Mouse (Mus musculus) limb, embryonic 13.5 days (tissue): ENCODE measurements around the gene Zfp143. TPM values are rescaled to one million over a fixed set of nuclear protein-coding genes. Genes with fewer than 3 reads are reported as not detected.

Experiments
- ATAC-seq: fragments of 200-750 bp; cut with Nextera tagmentation; 2 replicates; pipeline ENCODE4 v1.8.0; 2017; ENCODE audit warnings: low read depth, moderate number of reproducible peaks, moderate TSS enrichment; ENCODE audit not compliant: low FRiP score
- H3K27ac ChIP-seq: fragments of 300-500 bp; sonication (generic); 2 replicates; pipeline ENCODE4 v1.5.1; 2015; ENCODE audit warnings: inconsistent platforms, mild to moderate bottlenecking, moderate library complexity
- H3K27me3 ChIP-seq: fragments of 300-500 bp; sonication (generic); 2 replicates; pipeline ENCODE4 v1.6.1; 2015; ENCODE audit warnings: mild to moderate bottlenecking, inconsistent platforms
- H3K36me3 ChIP-seq: fragments of 300-500 bp; sonication (generic); 2 replicates; pipeline ENCODE4 v1.6.1; 2015; ENCODE audit warnings: inconsistent platforms, mild to moderate bottlenecking, moderate library complexity
- H3K4me1 ChIP-seq: fragments of 300-500 bp; sonication (generic); 2 replicates; pipeline ENCODE4 v1.6.1; 2015; ENCODE audit warnings: inconsistent platforms
- H3K4me2 ChIP-seq: fragments of 300-500 bp; sonication (generic); replicated peaks from 2 replicates; pipeline ENCODE4 v1.6.1; 2015; ENCODE audit warnings: inconsistent platforms, mild to moderate bottlenecking, moderate library complexity
- H3K4me3 ChIP-seq: fragments of 300-500 bp; sonication (generic); 2 replicates; pipeline ENCODE4 v1.5.1; 2015; ENCODE audit warnings: moderate library complexity, mild to moderate bottlenecking, inconsistent platforms
- H3K9ac ChIP-seq: fragments of 300-500 bp; sonication (generic); 2 replicates; pipeline ENCODE4 v1.6.1; 2015; ENCODE audit warnings: mild to moderate bottlenecking, inconsistent platforms
- H3K9me3 ChIP-seq: fragments of 300-500 bp; sonication (generic); 2 replicates; pipeline ENCODE4 v1.6.1; 2016; ENCODE audit warnings: inconsistent platforms
- WGBS: fragments of 180-500 bp; shearing (Covaris S2); methylation state at CpG from one replicate; pipeline ENCODE4 v1.1.7; 2015; 5-methylcytosine and 5-hydroxymethylcytosine counted together
- polyA plus RNA-seq: library from polyadenylated mRNA; unstranded; fragments of >200 nt; fragmentation: Nextera tagmentation; extraction: Ambion mirVana; gene quantifications from 2 replicates; pipeline ENCODE4 v1.2.1, GENCODE M21; 2015

Gene Zfp143
- polyA plus RNA-seq, 1 experiment from 2014 or later: 20.5 TPM

DNA sequence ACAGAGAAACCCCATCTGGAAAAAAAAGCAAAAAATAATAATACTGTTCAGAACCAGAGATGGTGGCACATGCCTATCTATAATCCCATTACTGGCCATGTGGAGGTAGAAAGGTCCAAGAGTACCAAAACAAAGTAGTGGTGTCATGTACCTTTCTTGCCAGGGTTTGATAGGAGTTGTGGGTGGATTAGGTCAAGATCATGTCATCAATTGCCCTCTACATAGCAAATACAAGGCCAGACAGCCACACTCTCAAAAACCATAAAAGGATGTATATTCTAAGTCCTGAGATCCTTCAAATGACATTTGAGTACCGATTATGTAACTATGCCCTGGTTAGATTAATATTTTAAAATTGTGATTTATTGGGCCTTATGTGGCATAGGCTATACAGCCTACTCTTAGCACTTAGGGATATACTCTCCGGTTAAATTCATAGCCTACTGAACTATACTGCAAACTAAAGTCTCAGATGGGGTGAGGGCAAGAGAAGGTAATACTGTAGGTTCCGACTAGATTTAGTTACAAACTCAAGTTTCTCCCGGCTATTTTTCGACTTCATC, 830 bp upstream of the Zfp143 start:
- Histone ChIP-seq H3K4me1 (peaks cover 21% of the 10 kb centered on the region; the same call in 1 of the 2 replicates), H3K36me3 (peaks cover 29% of the 10 kb centered on the region)

DNA sequence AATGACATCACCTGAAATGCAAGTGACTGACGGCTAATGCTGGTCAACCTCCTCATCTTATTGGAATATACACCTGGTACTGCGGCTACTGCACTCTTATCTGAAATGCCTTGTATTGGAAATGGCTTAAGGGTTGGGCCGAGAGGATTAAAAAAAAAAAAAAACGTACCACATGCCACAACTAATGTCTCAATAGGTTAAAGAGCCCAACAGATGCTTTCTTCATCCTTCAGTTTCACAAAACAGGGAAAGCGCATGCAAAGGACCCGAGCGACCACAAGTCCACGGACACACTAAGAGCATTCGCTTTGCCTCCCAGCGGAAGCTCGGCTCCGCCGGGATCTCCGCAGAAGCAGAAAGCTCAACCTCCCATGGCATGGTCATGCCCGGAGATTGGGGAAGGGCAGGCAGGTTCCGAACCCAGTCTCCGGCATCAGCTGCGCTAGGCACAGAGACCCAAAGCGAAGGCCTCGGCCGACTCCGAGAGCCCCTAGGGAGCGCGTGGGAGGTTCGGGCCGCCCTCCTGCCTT, 283 bp upstream of the Zfp143 start:
- Histone ChIP-seq H3K9me3 (no peaks in the 10 kb centered on the region), H3K36me3 (peaks cover 26% of the 10 kb centered on the region), H3K4me1 (peaks cover 26% of the 10 kb centered on the region; the same call in 1 of the 2 replicates), H3K4me2 (peak overlapping the region; percentile 69), H3K4me3 (peak overlapping the region; percentile 81), H3K9ac (peak overlapping the region; percentile 98), H3K27ac (peak overlapping the region; percentile 99), H3K27me3 (no peaks in the 10 kb centered on the region)
- ATAC-seq: peak; percentile 21
- WGBS: under 1% methylated on average over 25 of the region's 26 CpGs

More for the DNA sequence above, 830 bp upstream of the Zfp143 start:
- H3K9me3 ChIP-seq: no peaks in the 10 kb centered on the region
- 17% methylated on average over 5 of the region's 5 CpGs for WGBS
- H3K27ac ChIP-seq: peak overlapping the region; percentile 99
- peak overlapping the region; percentile 98 for H3K9ac ChIP-seq
- H3K4me2 ChIP-seq: peak overlapping the region; percentile 69
- peak overlapping the region; percentile 81 for H3K4me3 ChIP-seq
- ATAC-seq: no peak
- H3K27me3 ChIP-seq: no peaks in the 10 kb centered on the region

DNA sequence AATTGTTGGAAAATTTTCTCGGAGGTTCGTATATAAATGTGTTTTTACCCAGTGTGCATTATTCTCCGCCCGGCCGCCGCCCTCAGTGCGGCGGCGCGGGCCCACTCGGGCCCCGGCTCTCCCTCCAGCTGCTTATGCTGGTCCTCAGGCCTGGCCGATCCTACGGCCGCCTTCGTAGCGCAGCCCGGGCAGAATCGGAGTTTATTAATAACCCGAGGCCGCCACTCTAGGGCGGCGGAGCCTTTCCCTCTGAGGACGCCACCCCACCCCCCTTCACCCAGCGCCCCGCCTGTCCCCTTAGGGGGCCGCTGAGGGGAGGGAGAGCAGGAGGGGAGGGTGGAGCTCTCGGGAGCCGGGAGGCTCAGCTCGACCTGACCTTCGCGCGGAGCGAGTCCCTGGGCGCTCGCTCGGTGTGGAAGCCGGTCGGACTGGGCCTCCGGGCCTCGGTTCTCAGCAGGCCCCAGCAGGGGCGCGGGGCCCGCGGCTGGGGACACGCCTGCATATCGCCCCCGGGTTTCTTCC, 796 bp downstream of the Zfp143 start:
- no peaks in the 10 kb centered on the region for H3K27me3 ChIP-seq
- no peaks in the 10 kb centered on the region for H3K9me3 ChIP-seq
- peak overlapping the region; percentile 94 for H3K9ac ChIP-seq
- under 1% methylated on average over 44 of the region's 48 CpGs for WGBS
- peaks cover 24% of the 10 kb centered on the region for H3K36me3 ChIP-seq
- peak overlapping the region; percentile 70 for H3K4me3 ChIP-seq
- peak overlapping the region; percentile 100 for H3K27ac ChIP-seq
- peaks cover 26% of the 10 kb centered on the region; the same call in 1 of the 2 replicates for H3K4me1 ChIP-seq
- H3K4me2 ChIP-seq: peak overlapping the region; percentile 64
- peak; percentile 58; the same call in 1 of the 2 replicates for ATAC-seq

DNA sequence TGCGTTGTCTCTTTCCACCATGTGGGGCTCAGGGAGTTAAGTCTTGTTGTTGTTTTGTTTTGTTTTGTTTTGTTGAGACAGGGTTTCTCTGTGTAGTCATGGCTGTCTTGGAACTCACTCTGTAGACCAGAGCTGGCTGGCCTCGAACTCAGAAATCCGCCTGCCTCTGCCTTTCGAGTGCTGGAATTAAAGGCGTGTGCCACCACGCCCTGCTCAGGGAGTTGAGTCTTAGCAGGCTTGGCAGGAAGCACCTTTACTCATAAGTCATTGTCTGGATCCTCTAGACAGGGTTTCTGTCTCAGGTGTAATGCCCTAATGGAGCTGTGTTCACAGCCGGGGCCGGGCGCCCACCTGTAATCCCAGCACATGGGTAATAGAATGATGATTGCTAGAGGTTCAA, 2.7 kb downstream of the Zfp143 start:
- H3K9ac ChIP-seq: no peak overlapping the region
- 97% methylated on average over 9 of the region's 9 CpGs for WGBS
- ATAC-seq: no peak
- H3K4me3 ChIP-seq: no peak overlapping the region
- peaks cover 26% of the 10 kb centered on the region for H3K36me3 ChIP-seq
- H3K4me1 ChIP-seq: peaks cover 26% of the 10 kb centered on the region; the same call in 1 of the 2 replicates
- H3K27me3 ChIP-seq: no peaks in the 10 kb centered on the region
- H3K4me2 ChIP-seq: no peak overlapping the region
- H3K9me3 ChIP-seq: no peaks in the 10 kb centered on the region
- no peak overlapping the region for H3K27ac ChIP-seq

DNA sequence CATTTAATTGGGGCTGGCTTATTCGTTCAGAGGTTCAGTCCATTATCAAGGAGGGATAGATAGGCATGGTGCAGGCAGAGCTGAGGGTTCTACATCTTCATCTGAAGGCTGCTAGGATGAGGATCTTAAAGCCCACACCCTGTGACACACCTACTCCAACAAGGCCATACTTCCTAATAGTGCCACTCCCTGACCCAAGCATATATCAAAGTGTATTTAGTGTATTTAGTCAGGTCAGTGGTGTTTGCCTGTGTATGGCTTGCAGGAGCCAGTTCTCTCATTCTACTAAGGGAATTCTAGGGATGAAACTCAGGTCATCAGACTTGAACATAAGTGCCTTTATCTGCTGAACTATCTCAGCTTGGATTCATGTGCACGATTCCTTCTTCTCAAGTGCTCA, 8.1 kb downstream of the Zfp143 start:
- H3K9ac ChIP-seq: no peak overlapping the region
- H3K27ac ChIP-seq: no peak overlapping the region
- no peak overlapping the region for H3K4me2 ChIP-seq
- H3K36me3 ChIP-seq: peaks cover 61% of the 10 kb centered on the region
- H3K4me1 ChIP-seq: 0 out of 2 replicates have a peak, but pooled peaks cover 7% of the 10 kb centered on the region
- no peak overlapping the region for H3K4me3 ChIP-seq
- WGBS: 90% methylated on average over 2 of the region's 2 CpGs
- H3K27me3 ChIP-seq: no peaks in the 10 kb centered on the region
- no peaks in the 10 kb centered on the region for H3K9me3 ChIP-seq
- ATAC-seq: no peak

DNA sequence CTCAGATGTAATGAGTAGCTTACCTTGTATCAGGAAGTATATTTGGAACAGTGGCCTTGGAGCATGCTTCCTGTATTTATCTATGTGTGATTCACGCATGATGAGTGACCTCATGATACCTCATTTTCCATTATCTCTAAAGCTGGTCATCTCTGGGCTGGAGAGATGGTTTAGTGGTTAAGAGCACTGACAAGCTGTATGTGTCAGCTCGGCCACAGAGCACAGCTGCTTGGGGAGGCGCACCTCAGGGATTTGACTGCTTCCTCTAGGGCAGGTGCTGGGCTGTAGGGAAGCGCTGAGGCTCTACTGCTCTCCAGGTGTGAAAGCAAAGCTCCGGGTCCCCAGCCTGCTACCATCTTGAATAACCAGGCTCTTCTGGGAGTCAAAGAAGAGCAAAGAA, 17.2 kb downstream of the Zfp143 start:
- Histone ChIP-seq H3K4me1 (no peaks in the 10 kb centered on the region), H3K27ac (no peak overlapping the region), H3K27me3 (no peaks in the 10 kb centered on the region), H3K36me3 (peaks cover 94% of the 10 kb centered on the region), H3K4me2 (no peak overlapping the region), H3K4me3 (no peak overlapping the region), H3K9me3 (no peaks in the 10 kb centered on the region), H3K9ac (0 out of 2 replicates have a peak overlapping the region, but pooled peaks have one; percentile 13)
- ATAC-seq: no peak
- WGBS: 89% methylated on average over 5 of the region's 5 CpGs

DNA sequence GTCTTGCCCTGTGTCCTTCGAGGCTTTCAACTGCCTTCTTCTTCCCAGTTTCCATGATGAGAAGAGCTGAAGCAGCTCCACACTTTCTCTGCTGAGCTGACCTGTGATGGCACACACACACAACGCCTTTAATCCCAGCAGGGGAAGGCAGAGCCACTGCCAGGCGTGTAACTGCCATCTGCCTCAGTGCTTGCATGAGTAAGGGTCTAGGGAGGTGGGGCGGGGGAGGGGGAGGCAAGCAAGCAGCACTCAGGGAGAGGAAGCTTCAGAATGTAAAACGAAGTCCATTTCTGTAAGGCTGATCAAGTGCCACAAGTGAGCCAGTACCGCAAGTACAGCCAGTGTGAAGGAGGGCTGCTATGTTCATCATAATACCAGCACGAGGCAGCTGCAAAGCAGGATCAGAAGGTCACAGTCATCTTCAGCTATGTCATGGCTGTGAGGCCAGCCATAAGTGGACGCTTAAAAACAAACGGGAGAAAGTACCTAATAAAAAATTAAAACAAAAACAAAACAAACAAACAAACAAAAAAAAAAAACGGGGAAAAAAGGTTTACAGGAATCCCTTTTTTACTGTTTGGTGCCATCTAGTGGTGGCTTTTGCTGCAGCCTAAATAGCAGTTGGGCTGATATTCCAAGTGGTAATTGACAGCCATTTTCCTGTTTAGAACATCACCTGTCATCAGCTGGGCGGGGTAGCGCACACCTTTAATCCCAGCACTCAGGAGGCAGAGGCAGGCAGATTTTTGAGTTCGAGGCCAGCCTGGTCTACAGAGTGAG, 22.6 kb downstream of the Zfp143 start:
- no peak for ATAC-seq
- H3K36me3 ChIP-seq: peaks cover 95% of the 10 kb centered on the region
- no peak overlapping the region for H3K4me2 ChIP-seq
- H3K4me3 ChIP-seq: no peak overlapping the region
- H3K9me3 ChIP-seq: no peaks in the 10 kb centered on the region
- H3K4me1 ChIP-seq: no peaks in the 10 kb centered on the region
- 69% methylated on average over 13 of the region's 13 CpGs for WGBS
- H3K9ac ChIP-seq: no peak overlapping the region
- no peaks in the 10 kb centered on the region for H3K27me3 ChIP-seq
- no peak overlapping the region for H3K27ac ChIP-seq

DNA sequence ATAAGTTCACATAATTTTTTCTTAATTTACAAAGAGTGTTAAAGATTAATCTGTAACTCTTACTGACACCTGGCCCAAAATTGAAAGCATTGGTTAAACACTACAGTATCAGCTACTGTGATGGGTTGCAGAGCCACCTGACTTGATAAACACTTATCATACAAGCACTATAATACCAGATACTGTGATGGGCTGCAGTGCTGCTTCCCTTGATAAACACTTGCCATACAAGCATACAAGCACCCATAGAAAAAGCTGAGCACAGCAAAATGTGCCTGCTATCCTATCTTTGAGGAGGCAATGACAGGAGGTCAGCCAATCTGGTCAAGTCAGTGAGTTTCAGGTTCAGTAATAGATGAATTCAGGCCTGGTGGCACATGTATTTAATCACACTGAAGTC, 24.2 kb downstream of the Zfp143 start:
- no peak overlapping the region for H3K4me2 ChIP-seq
- no peaks in the 10 kb centered on the region for H3K27me3 ChIP-seq
- no peaks in the 10 kb centered on the region for H3K4me1 ChIP-seq
- H3K27ac ChIP-seq: no peak overlapping the region
- ATAC-seq: no peak
- H3K9me3 ChIP-seq: no peaks in the 10 kb centered on the region
- H3K9ac ChIP-seq: no peak overlapping the region
- H3K36me3 ChIP-seq: peaks cover 96% of the 10 kb centered on the region
- H3K4me3 ChIP-seq: no peak overlapping the region

DNA sequence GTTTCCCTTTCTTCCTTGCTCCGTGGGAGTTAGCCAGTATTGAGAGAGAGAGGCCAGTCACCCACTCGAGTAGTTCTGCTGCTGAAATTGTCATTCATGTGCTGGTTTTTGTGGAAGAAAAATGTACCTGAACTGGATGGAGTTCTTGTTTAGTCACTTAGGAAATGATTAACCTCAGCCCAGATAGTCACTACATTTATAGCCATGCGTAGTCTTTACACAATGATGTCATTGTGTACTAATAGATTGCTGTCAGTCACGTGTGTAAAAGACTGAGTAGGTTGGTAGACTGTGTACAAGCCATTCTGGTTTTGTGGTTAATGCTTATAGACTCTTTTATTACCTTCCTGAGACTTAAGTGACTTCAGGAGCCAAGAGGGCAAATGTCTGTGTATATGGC, 26.9 kb downstream of the Zfp143 start:
- peaks cover 98% of the 10 kb centered on the region for H3K36me3 ChIP-seq

DNA sequence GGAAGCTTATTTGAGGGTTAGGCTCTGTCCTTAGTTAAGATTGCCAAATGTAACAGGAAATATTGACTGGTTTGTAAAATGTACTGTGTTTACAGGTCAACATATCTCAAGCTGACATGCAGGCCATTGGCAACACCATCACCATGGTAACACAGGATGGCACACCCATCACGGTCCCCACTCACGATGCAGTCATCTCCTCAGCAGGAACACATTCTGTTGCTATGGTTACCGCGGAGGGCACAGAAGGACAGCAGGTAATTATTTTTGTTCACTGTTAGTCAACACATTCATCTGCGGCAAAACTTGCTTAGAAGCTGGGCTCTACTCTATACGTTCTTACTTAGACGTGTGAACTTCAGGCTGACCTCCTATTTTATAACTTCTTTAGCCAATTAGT, 30.7 kb downstream of the Zfp143 start:
- Histone ChIP-seq H3K9ac (no peak overlapping the region), H3K27me3 (no peaks in the 10 kb centered on the region), H3K4me2 (no peak overlapping the region), H3K4me1 (no peaks in the 10 kb centered on the region), H3K27ac (no peak overlapping the region), H3K4me3 (no peak overlapping the region), H3K36me3 (peaks cover 98% of the 10 kb centered on the region), H3K9me3 (no peaks in the 10 kb centered on the region)
- no peak for ATAC-seq
- 71% methylated on average over 7 of the region's 7 CpGs for WGBS

More for the DNA sequence above, 26.9 kb downstream of the Zfp143 start:
- no peaks in the 10 kb centered on the region for H3K9me3 ChIP-seq
- no peak overlapping the region for H3K9ac ChIP-seq
- H3K4me1 ChIP-seq: no peaks in the 10 kb centered on the region
- no peaks in the 10 kb centered on the region for H3K27me3 ChIP-seq
- H3K4me3 ChIP-seq: no peak overlapping the region
- 73% methylated on average over 4 of the region's 4 CpGs for WGBS
- ATAC-seq: no peak
- no peak overlapping the region for H3K4me2 ChIP-seq
- no peak overlapping the region for H3K27ac ChIP-seq

DNA sequence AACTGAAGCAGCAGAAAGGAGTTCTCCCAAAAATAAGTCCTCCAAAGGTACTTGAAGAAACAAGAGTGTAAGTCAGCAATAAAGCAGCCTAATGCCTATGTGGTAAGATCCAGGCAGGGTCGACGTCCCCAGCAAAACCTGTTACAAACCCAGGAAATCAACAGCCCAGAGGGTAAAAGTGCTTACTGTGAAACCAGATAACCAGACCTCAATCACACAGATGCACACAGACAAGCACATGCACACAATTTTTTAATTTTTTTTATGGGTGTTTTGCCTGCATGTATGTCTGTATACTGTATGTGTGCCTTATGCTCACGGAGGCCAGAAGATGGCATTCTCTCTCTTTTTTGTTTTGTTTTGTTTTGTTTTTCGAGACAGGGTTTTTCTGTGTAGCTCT, 35.3 kb downstream of the Zfp143 start:
- Histone ChIP-seq H3K36me3 (peaks cover 54% of the 10 kb centered on the region), H3K27me3 (no peaks in the 10 kb centered on the region), H3K27ac (no peak overlapping the region), H3K9me3 (peaks cover 3% of the 10 kb centered on the region; the same call in 1 of the 2 replicates), H3K4me2 (no peak overlapping the region), H3K4me1 (peaks cover 2% of the 10 kb centered on the region; the same call in 1 of the 2 replicates), H3K4me3 (no peak overlapping the region), H3K9ac (no peak overlapping the region)
- WGBS: 86% methylated on average over 4 of the region's 4 CpGs
- ATAC-seq: no peak

DNA sequence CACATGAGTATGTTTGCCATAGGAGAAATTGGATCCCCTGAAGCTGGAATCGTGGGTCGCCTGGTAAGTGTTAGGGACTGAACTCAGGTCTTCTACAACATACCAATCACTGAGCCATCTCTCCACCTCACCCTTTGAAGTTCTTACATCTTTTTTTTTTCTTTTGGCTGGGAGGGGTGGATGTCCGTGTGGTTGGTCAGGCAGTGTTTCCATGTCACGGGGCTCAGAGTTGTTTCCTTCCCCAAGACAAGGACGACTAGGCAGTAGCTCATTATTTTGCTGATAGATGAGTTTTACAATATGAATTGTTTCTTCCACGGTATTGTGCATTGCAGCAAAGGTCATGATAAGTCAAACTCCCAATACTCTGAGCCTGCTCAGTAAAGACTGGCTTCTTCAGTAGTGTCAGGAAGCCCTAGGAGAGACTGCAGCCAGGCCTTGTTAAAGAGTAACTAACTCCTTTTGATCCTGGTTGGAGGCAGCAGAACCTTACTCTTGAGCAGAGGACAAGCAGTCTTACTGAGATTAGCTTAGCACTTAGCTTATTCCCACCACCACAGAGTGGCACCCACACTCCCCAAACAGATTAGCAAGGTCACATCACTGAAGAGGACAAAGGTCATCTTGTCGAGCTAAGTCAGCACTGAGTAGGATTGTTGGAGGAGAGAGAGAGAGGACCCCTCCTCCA, 36.2 kb downstream of the Zfp143 start:
- Histone ChIP-seq H3K4me2 (no peak overlapping the region), H3K27me3 (no peaks in the 10 kb centered on the region), H3K4me1 (peaks cover 2% of the 10 kb centered on the region; the same call in 1 of the 2 replicates), H3K36me3 (peaks cover 45% of the 10 kb centered on the region), H3K4me3 (no peak overlapping the region), H3K27ac (no peak overlapping the region), H3K9me3 (peaks cover 3% of the 10 kb centered on the region; the same call in 1 of the 2 replicates), H3K9ac (no peak overlapping the region)
- 57% methylated on average over 7 of the region's 7 CpGs for WGBS
- no peak for ATAC-seq
